In genomic region chr15:28315812-28316528, GRCm38 (mm10) we compare ENCODE assay signal across 8 mouse cellular contexts.
DNase-seq lines count a peak whose midpoint lies in the region; ATAC-seq and TF ChIP-seq lines count a peak whose summit lies in the region.

No protein-coding gene starts in this region.

- no peaks in the 10 kb centered on the region for H3K9me3 ChIP-seq in midbrain, embryonic 10.5 days (replicated peaks)

- ATAC-seq in cerebellum, adult (ENCODE audit: insufficient number of reproducible peaks, low FRiP score, low TSS enrichment) = peak; percentile 56

- no peak overlapping the region for H3K27ac ChIP-seq in cortical plate, adult 2 months (ENCODE audit: insufficient read depth, low read length)
- no peak overlapping the region for H3K27ac ChIP-seq in midbrain, embryonic 10.5 days (replicated peaks)

- no peaks in the 10 kb centered on the region for H3K4me1 ChIP-seq in cortical plate, adult 2 months (ENCODE audit: control insufficient read depth, insufficient read depth, low read length)
- peaks cover 2% of the 10 kb centered on the region; the same call in 1 of the 2 replicates for H3K4me1 ChIP-seq in midbrain, embryonic 10.5 days

- no peak overlapping the region for H3K4me3 ChIP-seq in cortical plate, adult 2 months (ENCODE audit: insufficient read depth, low read length)
- no peak overlapping the region for H3K4me3 ChIP-seq in midbrain, embryonic 10.5 days

- H3K36me3 ChIP-seq in midbrain, embryonic 10.5 days = no peaks in the 10 kb centered on the region

- DNase-seq in cerebellum, adult 11-12 months = no peak
- peak; percentile 7 to 79 for DNase-seq in adrenal gland, adult (ENCODE audit: inconsistent age in 2 of 2, low spot score in 1 of 2)
- peak; percentile 45 for DNase-seq in heart, postnatal 4 days
- DNase-seq in layer of hippocampus, postnatal 10 days (ENCODE audit: low spot score in 2 of 2) = peak; percentile 68 to 73
- DNase-seq in midbrain, embryonic 10.5 days (ENCODE audit: low spot score) = peak; percentile 56
- peak; percentile 7 to 20 for DNase-seq in right cerebral cortex, postnatal 36 days (ENCODE audit: low spot score in 2 of 2)

- WGBS in midbrain, embryonic 10.5 days = 28% methylated on average over 6 of the region's 6 CpGs

- no peak for TF ChIP-seq POLR2A in cortical plate, adult 2 months (IDR thresholded peaks at IDR 0.05; ENCODE audit: extremely low read depth, insufficient read depth, low read length)

- TF ChIP-seq CTCF in cortical plate, adult 2 months (IDR thresholded peaks at IDR 0.05; ENCODE audit: extremely low read depth, insufficient read depth, low read length) = peak; percentile 68

- H3K27me3 ChIP-seq in midbrain, embryonic 10.5 days (ENCODE audit: low read depth, poor library complexity, severe bottlenecking) = no peaks in the 10 kb centered on the region
